Mouse (Mus musculus): ENCODE measurements around the gene Zfp13.
"Not testable (repeated sequence)": the region's sequence is repeated elsewhere in the genome, so short reads cannot be mapped to it uniquely, and the experiment has no call there.

Zfp13 gene

DNA sequence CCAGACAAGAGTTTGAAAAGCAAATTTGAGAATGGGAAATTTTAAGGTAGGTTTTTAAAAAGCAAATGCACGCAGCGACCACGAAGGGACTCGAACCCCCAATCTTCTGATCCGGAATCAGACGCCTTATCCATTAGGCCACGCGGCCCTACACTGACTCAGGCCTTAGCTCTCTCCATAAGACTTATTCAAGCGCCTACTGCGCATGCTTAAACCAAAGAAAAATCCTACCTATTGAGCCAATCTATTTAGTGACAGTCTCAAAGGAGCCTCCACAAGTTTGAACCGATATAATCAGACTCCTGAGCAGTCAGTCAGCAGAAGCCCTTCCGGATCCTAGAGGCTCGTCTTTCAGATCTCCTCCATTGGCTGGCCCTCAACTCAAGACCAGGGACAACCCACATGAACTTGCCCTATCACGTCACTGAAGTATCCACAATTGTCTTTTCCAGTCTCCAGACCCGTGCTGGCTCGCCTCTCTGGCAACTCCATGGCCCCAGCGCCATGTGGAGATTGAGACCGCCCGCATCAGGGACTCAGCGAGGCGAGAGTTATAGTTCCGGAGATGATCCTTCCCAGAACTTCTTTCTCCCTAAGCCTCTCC lies 49.0 kb downstream of the Zfp13 start:
- peak; percentile 96 for DNase-seq

DNA sequence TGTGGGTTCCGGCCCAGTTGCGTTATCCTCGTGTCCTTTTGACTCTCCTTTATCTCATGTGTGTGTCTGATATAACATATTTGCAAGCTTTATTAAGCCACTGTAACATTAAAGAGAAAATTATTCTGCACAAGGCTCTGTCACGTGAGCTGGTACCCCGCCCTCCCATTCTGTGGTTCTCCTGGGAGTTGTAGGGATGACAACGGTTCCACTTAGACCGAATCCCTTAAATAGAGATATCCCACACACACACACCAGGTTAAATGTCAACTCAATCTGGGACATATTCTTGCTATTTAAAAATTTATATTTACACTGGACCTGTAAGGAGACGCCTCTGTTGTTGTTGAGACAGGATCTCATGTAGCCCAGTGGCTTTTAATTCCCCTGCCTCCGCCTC lies 49.8 kb downstream of the Zfp13 start:
- peak; percentile 28 for DNase-seq

DNA sequence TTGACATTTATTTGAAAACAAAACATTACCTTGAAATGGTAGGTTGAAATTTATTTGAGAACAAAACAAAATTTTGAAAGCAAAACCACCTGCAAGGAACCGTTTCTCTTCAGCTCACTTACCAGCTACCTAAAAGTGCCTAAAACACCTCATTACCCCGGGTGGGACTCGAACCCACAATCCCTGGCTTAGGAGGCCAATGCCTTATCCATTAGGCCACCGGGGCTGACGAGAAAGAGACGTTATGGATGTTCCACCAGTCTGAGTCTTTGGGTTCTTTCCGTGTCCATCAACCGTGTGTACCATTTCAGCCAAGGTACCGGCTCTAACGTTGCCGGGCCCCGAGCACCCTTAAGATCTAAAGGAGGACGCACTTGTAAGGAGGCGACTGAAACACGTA lies 50.7 kb downstream of the Zfp13 start:
- peak; percentile 91 for DNase-seq

DNA sequence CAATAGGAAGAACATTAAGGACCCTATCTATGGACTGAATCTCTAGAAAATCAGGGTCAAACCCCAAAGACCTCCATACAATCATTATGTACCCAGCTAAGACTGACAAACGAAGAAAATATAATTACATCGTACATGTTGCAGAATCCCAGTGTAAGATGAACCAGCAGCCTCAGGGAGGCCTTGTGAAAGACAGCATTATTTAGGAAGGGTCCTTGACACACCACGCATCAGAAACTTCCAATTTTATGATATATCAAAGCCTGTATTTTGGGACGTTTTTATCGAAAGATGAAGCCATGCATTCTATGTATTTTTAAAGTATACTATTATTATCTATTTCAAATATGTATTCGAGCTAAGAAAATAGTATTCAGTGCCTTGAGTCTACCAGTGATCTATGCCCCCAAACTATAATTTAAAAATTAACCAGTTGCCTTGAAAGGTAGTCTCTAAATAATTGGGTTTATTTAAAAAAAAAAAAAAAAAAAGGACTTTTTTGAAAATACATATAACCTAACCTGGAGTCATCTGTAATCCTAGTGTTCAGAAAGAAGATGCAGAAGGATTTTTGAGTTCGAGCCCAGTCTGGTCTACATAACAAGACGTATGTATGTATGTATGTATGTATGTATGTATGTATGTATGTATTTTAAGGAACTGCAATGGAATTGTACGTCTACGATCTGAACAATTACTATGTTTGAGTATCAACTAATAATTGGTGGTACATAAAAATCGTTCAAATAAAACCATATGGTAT lies 51.4 kb downstream of the Zfp13 start:
- no peak for DNase-seq

DNA sequence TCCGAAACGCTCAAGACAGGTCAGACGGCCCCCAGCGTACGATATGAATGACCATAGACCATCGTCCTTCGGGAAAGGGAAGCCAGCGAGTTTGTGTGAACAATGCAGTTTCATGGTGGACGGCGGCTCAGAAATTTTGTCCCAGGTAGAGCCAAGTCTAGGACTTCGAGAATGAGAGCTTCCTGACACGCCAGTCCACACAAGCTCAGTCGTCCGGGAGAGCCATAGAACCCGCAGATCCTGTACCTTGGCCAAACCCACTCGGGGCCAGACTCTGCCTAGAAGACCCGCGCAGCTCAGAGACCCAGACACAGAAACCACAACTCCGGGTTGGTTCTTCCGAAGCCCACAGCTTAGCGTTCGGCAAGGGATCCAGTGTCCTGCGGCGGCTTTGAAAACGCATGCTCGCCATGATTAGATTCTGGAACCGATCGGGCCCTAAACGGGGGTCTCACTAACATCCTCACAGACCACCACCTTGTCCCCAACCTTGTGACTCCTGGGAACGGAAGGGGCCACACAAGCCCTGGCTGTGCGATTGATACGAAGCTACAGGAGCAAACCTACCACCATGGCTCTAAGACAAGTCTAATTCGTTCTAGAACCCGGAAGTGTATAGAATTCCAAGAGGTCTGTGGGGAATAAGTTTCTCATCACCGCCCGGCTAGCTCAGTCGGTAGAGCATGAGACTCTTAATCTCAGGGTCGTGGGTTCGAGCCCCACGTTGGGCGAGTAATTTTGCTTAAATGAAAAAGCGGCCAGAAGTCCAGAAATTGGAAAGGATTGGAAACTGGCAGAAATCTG lies 52.4 kb downstream of the Zfp13 start:
- peak; percentile 91 for DNase-seq

DNA sequence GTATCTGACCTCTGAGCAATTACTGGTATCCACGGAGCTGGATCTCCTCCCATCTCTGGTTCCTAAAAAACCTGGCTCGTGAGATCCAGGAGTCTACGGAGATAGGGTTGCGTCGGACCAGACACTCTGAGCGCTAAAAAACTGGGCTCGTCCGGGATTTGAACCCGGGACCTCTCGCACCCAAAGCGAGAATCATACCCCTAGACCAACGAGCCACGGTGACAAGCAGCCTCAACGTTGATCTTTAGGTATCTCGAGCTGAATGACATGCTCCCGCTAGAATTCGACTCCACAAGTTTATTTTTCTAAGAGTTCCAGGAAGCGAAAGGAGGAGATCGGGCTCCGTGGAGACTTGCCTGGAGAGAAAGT lies 53.0 kb downstream of the Zfp13 start:
- DNase-seq, result peak; percentile 87

DNA sequence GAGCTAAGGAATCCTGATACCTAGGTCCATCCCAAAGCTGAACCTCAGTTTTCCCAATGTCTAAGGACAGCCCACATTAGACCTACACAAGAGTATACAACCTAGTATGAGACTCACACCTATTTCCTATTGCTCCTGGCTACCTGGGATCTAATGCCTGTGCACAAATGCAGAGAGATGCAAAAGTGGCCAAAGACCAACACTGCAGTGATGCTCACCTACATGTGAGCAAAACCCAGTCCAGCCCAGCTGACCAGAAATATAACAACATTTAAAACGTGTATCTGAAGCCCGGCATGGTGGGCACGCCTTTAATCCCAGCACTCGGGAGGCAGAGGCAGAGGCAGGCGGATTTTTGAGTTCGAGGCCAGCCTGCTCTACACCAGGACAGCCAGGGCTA lies 53.4 kb downstream of the Zfp13 start:
- no peak for DNase-seq

DNA sequence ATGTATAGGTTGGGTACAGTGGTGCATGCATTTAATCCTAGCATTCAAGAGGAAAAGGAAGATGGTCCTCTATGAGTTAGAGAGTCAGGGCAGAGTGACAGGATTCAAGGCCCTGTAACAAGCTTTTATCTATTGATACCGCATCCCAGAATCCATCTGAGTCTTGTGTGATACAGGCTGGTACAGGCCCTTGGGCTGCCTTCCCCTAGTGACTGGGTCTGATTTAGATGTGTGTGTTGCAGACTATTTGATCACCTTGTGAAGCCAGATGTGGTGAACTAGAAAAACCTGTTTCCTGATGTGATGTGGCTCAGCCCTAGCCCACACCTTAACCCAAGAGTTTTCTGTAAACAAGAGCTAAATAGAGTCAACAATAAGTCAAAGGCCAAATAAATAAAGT lies 54.5 kb downstream of the Zfp13 start:
- DNase-seq, result no peak

DNA sequence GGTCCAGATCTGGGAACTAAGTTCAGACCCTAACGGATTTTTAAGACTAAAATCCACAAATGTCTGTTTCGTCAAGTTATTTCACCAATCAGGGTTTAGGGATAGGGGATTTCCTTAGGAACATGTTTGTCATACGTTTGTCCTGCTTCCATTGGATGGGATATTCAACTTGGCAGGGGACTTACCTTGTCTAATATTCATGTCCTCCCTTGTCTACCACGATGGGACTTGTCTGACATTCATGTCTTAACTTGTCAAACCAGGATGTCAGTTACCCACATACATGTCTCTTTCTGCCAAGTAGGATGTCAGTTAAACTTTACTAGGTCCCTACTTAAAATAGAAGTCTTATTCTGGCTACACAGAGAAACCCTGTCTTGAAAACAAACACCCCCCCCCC lies 55.3 kb downstream of the Zfp13 start:
- no peak for DNase-seq

DNA sequence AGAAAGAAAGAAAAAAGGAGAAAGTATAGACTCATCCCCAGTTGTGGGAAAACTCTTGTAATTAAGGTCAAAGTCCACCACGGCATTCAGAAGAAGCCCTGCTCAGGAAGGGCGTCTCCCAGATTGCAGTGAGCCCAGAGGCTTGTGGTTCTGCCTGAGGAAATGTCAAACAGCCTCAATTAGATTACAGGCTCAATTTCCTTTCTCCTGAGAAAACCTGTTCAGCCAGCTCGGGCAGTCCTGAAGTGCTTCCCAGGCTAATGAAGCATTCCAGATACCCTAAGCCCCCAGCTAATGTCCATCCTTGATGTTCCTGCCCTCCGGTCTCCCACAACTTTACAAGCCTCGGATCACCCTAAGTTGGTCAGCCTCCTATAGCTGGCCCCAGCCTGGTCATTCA lies 56.0 kb downstream of the Zfp13 start:
- peak; percentile 70 for DNase-seq

DNA sequence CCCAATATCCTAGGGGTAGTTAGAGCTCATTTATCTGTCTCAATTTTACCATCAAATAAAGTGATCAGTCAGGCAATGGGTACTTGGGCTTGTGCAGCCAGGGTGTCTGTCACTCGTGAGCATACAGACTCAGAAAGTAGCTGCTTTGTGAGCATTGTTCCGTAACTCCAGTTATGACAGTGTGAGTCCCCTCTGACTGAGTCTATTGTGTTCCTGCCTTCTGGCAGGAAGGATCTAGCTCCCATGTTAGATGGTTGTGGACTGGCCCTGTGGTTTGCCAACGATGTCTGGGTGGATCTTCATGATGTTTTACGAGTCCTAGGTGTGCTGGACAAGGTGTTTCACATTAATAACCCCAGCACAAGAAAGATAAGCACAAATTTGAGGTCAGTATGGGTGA lies 56.5 kb downstream of the Zfp13 start:
- DNase-seq, result no peak

DNA sequence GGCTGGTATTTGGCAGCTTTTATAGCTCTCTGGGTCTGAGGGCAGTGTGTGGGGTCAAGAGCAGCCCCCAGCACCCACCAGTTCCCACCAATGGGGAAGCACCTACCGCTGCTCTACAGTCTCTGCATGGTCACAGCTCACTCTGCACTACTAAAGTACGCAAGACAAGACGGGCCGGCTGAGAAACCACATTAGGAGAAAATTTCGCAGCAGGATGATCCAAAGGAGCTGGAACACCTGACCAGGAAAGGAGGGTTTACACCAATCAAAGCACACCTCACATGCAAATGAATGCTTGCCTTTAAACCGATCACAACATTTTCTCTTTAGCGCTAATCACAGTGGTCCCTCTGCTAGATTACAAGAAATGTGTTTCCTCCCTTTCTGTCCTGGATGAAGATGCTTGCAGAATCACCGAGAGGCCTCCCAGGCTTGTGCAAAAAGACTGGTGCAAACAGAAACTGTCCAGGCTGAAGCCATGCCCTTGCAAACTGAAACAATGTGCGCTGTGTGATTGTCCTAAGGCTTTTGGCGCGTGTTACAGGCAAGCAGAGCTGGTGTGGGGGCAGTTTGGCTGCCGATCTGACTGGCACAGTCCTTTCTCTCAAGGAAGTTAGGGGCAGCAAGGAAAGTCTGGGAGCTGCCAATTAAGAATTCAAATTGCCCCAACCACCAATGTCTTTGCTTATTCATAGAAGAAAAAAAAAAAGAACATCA lies 57.1 kb downstream of the Zfp13 start:
- peak; percentile 23 for DNase-seq

DNA sequence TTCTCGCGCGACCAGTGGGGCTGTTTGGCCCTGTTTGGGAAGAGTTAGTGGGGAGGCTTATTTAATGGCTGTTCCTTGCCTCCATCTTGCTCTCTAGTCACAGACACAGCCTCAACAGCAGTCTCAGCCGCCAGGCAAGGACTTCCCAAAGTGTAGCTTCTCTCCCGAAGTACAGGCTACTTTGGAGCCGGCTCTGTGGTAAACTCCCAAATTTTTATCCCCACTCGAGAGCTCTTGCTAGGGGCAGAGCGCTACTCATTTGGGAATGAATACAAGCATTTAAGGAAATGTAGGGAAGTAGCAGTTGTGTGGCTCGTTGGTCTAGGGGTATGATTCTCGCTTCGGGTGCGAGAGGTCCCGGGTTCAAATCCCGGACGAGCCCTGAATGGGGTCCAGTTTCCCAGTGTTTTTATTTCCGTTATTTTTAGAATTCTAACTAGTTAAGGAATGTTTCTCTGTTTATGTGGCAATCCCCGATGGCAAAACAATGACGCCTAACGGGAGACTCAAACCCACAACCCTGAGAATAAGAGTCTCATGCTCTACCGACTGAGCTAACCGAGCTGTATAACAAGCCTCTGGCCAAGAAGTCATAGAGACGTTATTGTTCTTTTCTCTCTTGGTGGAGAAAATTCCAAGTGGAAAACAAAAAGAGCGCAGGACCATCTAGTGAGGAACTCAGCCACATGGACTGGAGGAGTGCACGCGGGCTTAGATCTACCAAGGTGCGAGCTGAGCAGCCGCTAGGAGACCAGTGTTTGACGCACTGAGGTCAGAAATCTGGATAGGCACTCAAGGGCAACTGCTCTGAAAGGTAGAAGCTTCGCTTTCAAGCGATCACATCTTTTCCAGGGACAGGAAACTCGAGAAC lies 58.4 kb downstream of the Zfp13 start:
- no peak for DNase-seq

DNA sequence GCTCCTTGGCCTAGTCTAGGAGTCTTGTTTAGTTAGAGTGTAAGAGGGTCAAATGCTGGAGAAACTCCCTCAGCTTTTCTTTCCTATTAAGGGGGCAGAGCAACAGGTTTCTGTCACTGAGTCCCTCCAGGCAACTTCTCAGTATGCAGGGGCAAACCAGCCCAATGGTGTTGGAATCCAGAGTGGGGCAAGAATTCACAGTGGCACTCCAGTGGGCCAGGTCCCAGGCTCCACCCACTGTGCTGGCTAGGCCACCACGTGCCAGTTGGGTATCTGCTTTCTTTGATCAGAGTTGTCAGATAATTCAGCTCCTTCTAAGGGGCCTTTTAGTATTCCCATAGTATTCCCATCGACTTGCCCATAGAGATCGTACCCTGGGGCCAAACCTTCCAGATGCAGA lies 59.2 kb downstream of the Zfp13 start:
- DNase-seq, result no peak

DNA sequence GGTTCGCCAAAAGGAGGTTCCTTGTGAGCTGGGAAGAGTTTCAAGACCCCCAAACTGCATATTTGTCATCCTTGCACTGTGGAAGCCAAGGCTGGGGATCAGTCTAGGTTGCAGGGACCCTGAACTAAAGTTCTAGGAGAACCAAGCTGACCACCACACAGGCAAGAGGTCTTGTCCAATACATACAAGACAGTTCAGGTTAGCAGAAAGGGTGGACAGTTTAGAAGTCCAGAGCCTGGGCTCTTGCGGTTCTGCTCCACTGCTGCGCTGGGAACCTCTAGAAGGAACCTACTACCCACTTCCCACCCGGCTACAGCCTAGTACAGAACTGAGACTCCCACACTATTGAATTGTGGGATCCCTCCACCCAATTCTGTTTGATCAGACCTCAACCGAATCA lies 59.7 kb downstream of the Zfp13 start:
- DNase-seq, result no peak

DNA sequence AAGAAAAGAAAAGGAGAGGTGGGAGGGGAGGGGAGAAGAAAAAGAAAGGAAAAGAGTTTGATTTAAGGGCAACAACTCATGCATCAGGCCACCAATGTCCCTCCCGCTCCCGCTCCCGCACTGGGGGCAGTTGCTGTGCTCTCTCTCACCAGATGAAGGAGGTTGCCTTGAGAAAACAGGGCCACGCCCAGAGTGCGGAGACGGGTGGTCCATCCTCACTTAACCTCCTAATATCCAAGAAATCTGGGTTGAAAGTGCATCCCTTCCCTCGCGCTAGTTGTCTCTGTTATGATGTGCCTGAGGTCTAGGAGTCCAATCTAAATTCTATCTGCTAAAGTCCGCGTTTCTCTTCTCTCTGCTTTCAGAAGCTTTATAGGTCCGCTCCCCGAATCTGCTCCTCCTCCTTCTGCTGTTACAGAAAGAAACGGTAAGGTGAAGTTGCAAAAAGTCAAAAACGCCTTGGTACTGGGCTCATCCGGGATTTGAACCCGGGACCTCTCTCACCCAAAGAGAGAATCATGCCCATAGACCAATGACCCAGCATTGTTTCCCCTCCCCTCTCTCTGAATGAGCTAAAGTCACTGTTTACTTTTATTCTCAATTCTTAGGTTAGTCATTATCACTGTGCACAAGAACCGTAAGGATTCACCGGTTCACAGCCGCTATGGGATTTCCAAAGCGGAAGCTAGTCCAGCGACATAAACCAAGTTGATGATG lies 60.8 kb downstream of the Zfp13 start:
- DNase-seq, result no peak

DNA sequence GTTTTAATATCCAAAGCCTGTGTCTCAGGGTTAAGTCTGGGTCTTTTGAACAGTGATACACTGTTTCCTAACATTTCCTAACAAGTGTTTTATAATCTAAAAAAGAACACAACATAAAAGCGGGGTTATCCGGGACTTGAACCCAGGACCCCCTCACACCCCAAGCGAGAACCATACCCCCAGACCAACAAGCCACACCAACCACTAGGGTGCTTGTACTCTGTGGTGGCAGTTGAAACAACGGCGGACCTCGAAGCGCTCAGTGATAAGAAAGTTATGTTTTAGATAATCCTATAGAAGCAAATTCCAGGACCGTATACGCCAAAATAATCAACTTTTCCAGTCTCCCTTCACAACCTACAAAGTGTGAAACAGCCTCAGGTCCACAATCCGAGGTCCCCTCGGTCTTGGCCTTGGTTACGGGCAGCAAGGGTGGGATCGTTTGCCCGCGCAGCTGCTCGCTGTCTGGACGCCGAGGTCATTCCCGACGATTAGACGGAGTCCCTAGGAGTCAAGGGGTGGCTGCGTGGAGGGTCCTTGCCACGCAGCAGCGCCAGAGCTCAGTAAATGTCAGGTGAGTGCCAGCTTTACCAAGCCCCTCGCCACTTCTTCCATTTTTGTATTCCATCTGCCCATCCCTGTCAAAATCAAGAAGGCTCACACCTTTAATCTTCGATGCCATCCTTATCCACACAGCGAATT lies 61.6 kb downstream of the Zfp13 start:
- no peak for DNase-seq

DNA sequence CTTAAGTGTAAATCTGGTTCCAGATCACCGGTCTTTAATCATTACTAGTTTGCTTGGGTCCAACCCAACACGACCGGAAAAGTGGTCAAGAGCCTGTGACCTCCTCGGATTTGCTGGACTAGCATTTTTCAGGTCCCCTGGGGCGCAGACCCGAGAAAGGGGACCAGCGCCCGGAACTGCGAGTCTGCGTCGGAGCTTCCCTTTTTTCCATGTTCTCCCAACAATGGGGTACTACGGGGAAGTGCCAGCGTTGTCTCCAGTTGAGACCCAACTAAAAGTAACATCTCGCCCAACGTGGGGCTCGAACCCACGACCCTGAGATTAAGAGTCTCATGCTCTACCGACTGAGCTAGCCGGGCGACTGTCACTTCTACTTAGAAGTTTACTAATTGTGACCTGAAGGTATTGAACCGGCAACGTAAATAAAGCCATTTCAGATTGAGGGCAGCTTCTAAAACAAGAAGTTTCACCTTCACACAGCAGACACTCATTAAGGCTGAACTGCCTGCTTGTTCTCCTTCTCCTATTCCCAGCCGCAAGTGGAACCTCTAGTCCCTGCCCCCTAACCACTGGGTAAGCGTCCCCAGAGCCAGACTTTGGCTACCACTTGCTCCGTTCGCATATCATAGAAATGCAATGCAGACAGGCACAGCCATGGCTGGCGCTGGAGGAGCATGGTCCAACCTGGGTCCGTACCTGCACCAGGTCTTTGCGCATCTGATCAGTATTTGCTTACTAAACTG lies 64.1 kb downstream of the Zfp13 start:
- not testable (repeated sequence) for DNase-seq

DNA sequence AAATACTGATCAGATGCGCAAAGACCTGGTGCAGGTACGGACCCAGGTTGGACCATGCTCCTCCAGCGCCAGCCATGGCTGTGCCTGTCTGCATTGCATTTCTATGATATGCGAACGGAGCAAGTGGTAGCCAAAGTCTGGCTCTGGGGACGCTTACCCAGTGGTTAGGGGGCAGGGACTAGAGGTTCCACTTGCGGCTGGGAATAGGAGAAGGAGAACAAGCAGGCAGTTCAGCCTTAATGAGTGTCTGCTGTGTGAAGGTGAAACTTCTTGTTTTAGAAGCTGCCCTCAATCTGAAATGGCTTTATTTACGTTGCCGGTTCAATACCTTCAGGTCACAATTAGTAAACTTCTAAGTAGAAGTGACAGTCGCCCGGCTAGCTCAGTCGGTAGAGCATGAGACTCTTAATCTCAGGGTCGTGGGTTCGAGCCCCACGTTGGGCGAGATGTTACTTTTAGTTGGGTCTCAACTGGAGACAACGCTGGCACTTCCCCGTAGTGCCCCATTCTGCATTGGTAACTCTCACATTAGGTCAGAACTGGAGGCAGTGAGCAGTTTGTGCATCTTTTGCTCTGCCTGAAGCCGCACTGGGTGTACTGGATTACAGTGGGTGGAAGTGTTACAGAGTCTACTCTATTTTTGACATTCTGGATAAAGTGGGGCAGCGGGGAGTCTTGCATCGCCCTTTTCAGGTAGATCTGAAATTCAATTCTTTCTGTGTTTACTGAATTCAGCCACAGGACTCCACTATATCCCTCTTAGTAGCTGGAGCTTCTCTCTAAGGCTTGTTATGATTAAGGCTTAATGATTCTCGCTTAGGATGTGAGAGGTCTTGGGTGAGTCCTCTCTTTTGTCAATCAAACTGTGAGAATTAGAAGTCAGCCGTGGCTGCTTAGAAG lies 65.4 kb downstream of the Zfp13 start:
- not testable (repeated sequence) for DNase-seq
